Mouse (Mus musculus) heart, embryonic 11.5 days (tissue): Measurements from ENCODE around the gene Ipo13. TPM values are rescaled to one million over a fixed set of nuclear protein-coding genes. Genes with fewer than 3 reads are reported as not detected.

Source experiments
- polyA plus RNA-seq: library from polyadenylated mRNA; unstranded; fragments of >200 nt; fragmentation: Nextera tagmentation; extraction: Ambion mirVana; gene quantifications from 2 replicates; pipeline ENCODE4 v1.2.1, GENCODE M21; 2014

Gene Ipo13
- polyA plus RNA-seq, 1 experiment from 2014 or later = 31.6 TPM

Other genes with a start within 250 kb of the Ipo13 start
- gene Dmap1, start 232.7 kb downstream of the Ipo13 start, polyA plus RNA-seq = 51.3 and 53.0 TPM in 2 replicates
- not detected in 2 replicates for gene Gm12845, start 190.6 kb downstream of the Ipo13 start, polyA plus RNA-seq
- gene Klf17, start 149.4 kb downstream of the Ipo13 start, polyA plus RNA-seq = not detected in 2 replicates
- 8.7 and 15.2 TPM in 2 replicates for gene Slc6a9, start 80.5 kb downstream of the Ipo13 start, polyA plus RNA-seq
- gene Ccdc24, start 42.4 kb downstream of the Ipo13 start, polyA plus RNA-seq = 0.56 and 0.90 TPM in 2 replicates
- 13.8 and 14.1 TPM in 2 replicates for gene B4galt2, start 31.5 kb downstream of the Ipo13 start, polyA plus RNA-seq
- gene Atp6v0b, start 27.7 kb downstream of the Ipo13 start, polyA plus RNA-seq = 194 and 197 TPM in 2 replicates
- 12.7 and 14.2 TPM in 2 replicates for gene Dph2, start 23.0 kb downstream of the Ipo13 start, polyA plus RNA-seq
- 0.50 and 0.80 TPM in 2 replicates for gene Artn, start 14.8 kb upstream of the Ipo13 start, polyA plus RNA-seq
- 5.2 and 6.9 TPM in 2 replicates for gene St3gal3, start 219.9 kb upstream of the Ipo13 start, polyA plus RNA-seq